Mouse (Mus musculus) spleen, postnatal 14 days (tissue): ENCODE measurements around the gene Cdc6.
"Not testable (repeated sequence)": the region's sequence is repeated elsewhere in the genome, so short reads cannot be mapped to it uniquely, and the experiment has no call there.

Experiments
- DNase-seq, 2 experiments: peaks; one replicate each; pipeline ENCODE4 v3.0.0; 2021 to 2022; ENCODE audit warnings: low spot score in 2 of 2

Cdc6 gene

GRCm38 (mm10) chr11:98909654-98910053 lies 2.1 kb downstream of the Cdc6 start:
- peak; percentile 60 to 69 for DNase-seq

GRCm38 (mm10) chr11:98910415-98910814 lies 2.8 kb downstream of the Cdc6 start:
- DNase-seq: no peak

GRCm38 (mm10) chr11:98911498-98911897 lies 3.9 kb downstream of the Cdc6 start:
- DNase-seq: no peak

- no peak for DNase-seq
Measured at GRCm38 (mm10) chr11:98914196-98914595, 6.6 kb downstream of the Cdc6 start.

DNA sequence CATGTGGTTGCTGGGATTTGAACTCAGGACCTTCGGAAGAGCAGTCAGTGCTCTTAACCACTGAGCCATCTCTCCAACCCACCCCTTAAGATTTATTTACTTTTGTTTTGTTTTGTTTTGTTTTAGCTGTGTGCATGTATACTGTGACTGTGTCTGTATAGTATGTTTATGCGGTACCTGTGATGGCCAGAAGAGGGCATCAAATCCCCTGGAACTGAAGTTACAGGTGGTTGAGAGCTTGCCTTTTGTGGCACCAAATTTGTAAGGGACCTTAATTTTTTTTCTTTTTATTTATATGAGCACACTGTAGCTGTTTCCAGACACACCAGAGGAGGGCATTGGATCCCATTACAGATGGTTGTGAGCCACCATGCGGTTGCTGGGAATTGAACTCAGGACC lies 8.8 kb downstream of the Cdc6 start:
- DNase-seq: not testable (repeated sequence)

DNA sequence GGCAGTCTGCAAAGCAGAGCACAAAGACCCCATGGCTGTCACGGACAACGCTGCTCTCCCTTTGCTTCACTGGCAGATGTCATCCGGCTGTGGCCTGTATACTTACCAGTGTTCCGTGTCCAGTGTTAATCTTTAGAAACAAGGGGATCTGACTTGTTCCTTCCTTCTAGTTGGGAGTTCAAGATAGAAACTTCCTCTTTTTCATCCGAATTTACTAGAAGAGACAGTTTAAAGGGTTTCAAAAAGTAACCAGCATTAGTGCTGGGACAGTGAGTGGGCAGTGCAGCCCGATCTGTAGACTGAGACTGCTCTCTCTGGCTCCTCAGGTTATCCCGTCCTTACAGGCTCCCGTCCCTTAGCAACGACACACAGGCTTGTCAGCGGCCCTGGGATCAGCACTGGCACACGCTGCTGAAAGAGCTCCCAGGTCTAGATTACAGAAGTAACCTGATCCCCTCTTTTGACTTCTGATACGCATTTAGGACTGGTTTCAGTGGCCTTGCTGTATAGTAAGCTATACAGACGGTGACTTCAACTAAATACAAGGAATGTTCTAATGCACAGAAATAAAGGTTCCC lies 9.9 kb downstream of the Cdc6 start:
- no peak for DNase-seq

DNA sequence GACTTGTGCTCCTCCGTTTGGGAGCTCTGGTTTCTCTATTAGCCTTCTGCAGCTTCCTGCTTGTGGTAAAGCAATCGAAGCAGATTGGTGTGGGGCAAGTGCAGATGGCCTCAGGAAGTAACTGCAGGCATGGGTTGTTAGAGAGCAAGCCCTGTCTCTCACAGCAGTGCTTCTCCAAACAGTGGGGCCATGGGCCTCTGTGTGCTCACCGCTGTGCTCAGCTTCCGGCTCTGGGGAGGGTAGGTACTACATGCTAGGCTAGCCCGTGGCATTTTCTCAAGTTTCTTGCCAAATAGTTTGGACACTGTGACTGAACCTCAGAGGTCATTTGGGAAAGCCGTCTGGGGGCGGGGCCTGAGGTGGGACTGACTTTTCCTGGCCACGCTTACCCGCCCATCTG lies 10.6 kb downstream of the Cdc6 start:
- DNase-seq: no peak

DNA sequence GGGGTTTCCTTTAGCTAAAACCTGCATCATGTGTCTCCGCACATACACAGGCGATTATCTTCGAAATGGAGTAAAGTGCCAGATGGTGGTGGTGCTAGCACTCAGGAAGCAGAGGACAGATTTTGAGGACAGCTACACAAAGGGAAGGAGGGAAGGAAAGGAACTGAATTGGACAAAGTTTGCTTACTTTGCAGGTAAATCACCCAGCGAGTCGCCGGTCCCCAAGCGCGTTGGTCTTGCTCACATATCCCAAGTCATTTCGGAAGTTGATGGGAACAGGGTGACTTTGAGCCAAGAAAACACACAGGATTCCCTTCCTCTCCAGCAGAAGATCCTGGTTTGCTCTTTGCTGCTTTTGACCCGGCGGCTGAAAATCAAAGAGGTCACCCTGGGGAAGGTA lies 11.4 kb downstream of the Cdc6 start:
- DNase-seq: no peak

DNA sequence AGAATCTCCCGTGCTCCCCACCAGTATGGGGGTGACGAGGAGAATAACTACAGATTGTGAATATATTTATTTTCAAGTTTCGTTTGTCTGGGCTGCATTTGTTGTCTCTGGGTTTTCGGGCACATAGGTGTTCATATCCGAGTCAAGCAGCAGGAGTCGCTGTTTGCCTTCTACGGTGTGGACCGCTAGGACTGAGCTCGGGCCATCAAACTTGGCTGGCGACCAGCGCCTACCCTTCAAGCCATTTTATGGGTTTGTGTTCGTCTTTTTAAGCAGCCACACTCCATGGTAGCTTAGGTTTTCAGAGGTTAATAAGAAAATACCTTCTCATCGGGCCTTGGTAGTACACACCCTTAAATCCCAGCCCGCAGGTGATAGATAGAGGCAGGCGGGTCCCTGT lies 14.2 kb downstream of the Cdc6 start:
- DNase-seq: not testable (repeated sequence)

DNA sequence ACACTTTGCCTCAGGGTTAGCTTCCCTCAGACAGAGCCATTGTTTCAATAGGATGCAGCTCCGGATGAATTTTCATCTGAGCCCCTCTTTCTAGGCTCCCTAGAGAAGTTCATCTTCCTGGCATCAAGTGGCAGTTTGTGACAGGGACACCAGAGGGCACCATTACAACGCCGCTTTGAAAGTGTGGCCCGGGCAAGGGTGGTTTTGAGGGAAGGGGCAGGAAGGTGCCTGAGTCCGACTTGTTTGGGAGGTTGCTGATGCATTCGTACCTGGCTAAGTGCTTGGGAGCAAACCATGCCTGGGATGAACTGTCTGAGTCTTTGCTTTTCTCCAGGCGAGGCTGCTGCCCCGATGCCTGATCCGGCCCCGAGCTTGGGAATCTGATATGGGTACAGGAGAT lies 14.7 kb downstream of the Cdc6 start:
- DNase-seq: not testable (repeated sequence)

- DNase-seq: not testable (repeated sequence)
Measured at GRCm38 (mm10) chr11:98922851-98923711, 15.5 kb downstream of the Cdc6 start.

DNA sequence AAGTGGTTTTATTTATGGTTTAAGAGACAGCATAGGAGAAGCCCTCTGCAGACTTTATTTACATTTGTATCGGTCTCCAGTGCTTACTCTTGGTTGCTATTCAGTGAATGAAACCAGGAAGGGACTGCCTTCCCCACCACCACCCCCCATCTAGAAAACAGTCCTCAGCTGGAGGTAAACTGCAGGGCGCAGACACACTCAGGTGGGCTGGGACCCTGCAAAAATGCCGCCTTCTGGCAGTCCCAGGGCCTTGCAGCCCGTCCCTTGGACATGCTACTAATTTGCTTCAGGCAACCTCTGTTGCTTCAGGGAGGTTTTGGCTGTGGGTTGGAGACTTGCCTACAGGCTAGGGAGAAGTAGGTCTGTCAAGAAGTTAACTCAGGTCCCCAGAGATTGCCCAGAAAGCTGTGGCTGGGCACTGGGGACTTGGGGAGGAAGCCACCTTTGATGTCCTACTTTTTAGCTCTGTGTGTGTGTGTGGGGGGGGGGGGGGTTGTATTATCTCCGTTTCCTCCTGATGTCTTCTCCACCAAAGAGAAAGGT lies 17.1 kb downstream of the Cdc6 start:
- DNase-seq: no peak

- no peak for DNase-seq
Measured at GRCm38 (mm10) chr11:98925265-98925721, 17.7 kb downstream of the Cdc6 start.

- no peak for DNase-seq
Measured at GRCm38 (mm10) chr11:98925868-98926311, 18.3 kb downstream of the Cdc6 start.

DNA sequence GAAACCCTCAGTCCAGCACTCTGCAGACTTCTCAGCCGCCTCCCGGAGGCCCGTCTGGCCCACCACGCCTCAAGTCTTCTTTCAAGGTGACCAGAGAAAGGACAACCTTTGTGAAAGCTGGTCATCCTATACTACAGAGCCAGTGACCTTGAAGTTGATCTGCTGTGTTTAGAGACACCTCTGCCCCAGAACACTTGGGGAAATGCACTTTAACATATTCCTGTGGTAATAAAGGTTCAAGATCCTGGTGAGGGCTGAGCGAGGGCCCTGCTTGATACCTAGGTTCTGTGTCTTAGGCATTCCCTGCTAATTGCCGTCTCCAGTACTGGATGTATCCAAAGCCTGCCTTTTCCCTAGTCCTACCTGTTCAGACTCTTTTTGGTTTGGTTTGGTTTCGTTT lies 19.0 kb downstream of the Cdc6 start:
- no peak for DNase-seq

DNA sequence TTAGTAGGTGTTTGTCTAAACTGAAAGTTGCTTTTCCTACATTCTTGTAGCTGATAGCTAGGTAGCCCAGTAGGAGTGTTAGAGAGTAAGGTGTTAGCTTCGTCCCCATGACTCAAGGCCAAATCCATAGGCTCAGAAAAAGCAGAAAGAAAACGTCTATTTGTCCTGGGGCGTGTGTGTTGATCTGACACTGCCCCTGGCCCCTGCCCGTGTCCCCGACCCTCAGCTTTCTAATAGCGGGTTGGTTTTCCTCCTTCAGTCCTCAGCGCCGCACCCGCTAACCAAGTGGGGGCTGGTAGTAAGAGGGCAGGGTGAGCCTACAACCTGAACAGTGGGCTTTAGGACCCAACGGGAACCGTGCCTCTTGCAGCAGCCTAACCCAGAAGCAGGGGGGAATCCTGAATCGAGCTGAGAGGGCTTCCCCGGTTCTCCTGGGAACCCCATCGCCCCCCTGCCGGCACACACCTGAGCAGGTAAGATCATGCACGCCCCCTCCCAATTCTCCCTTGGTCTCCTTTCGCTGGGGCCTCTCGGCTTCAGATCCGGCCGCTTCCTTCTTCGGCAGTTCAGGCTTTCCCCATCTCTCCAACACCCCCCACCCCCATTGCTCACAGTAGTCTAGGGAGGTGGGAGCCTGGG lies 20.0 kb downstream of the Cdc6 start, which contains the start of gene Rara:
Gene Rara (plus strand): TSS at position 381 of the 639 bp plus-strand sequence.
- no peak for DNase-seq

GRCm38 (mm10) chr11:98928186-98928893 lies 20.7 kb downstream of the Cdc6 start:
- no peak for DNase-seq

GRCm38 (mm10) chr11:98929503-98929902 lies 21.9 kb downstream of the Cdc6 start:
- no peak for DNase-seq

- no peak for DNase-seq
Measured at GRCm38 (mm10) chr11:98930127-98930601, 22.6 kb downstream of the Cdc6 start.

DNA sequence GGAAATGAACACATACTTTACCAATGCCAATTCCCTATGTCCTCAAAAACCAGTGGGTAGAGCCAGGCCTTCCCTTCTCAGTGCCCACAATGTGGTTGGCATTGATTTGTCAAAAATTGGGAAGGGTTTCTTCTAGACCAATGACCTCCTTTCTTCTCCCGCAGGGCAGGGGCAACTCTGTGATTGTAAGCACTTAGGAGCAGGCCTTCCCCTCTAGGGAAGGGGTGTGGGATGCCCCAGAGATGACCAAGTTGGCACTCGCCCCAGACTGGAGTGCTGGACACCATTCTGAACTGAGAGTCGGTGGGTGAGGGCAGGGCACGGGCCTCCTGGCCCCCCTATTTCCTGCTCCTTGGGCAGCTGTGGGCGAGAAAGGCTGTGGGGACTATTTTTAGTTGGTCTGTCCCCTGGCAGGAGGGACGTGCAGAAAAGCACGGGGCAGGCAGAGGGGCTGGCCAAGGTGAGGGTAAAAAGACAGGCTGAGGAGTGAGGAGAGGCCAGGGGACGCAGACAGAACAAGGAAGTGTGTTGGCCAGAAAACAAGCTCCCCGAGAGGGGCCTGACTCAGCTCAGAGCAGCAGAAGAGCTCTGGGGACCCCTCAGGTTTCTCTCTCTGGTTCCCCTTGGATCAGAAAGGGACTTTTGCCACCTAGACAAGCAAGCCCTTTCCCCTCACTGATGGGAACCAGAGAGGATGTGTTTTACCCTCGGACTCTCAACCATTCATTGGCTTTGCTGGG lies 23.3 kb downstream of the Cdc6 start:
- no peak for DNase-seq
